Mouse (Mus musculus) ES-E14 (cell line): ENCODE results near the gene Ect2l. TPM values are rescaled to one million over a fixed set of nuclear protein-coding genes. Genes with fewer than 3 reads are reported as not detected.

Experiments used
- DNase-seq: peaks from one replicate; pipeline ENCODE4 v3.0.0-alpha.2; 2013; ENCODE audit warnings: low read depth, low spot score
- H3K27ac ChIP-seq: 2 replicates; pipeline ENCODE4 v1.5.1; 2012; ENCODE audit warnings: low read depth, mild to moderate bottlenecking, low read length, moderate library complexity, mixed read lengths; ENCODE audit not compliant: poor library complexity, insufficient read depth, severe bottlenecking
- H3K36me3 ChIP-seq: 2 replicates; pipeline ENCODE4 v1.6.1; 2012; ENCODE audit warnings: mild to moderate bottlenecking, low read length, moderate library complexity, mixed read lengths; ENCODE audit not compliant: control insufficient read depth, poor library complexity, insufficient read depth, severe bottlenecking
- H3K4me1 ChIP-seq, 2 experiments: fragments of 150-350 bp in 1 of 2; sonication (generic) in 1 of 2; 2 replicates each; pipeline ENCODE4 v1.6.1; 2012; ENCODE audit warnings: low read length in 2 of 2, mild to moderate bottlenecking in 1 of 2, mixed read lengths in 1 of 2; ENCODE audit not compliant: control insufficient read depth in 2 of 2, insufficient read depth in 2 of 2, poor library complexity in 1 of 2
- H3K4me3 ChIP-seq, 2 experiments: fragments of 150-350 bp in 1 of 2; sonication (generic) in 1 of 2; 2 replicates each; pipeline ENCODE4 v1.5.1; 2012; ENCODE audit warnings: low read length in 2 of 2, low read depth in 1 of 2, mild to moderate bottlenecking in 1 of 2, mixed read lengths in 1 of 2; ENCODE audit not compliant: insufficient read depth in 1 of 2, poor library complexity in 1 of 2, severe bottlenecking in 1 of 2
- H3K9ac ChIP-seq: 2 replicates; pipeline ENCODE4 v1.6.1; 2012; ENCODE audit warnings: low read depth, mild to moderate bottlenecking, low read length, mixed read lengths; ENCODE audit not compliant: poor library complexity, insufficient read depth, severe bottlenecking
- H3K9me3 ChIP-seq: fragments of 150-350 bp; sonication (generic); 2 replicates; pipeline ENCODE4 v1.6.1; 2012; ENCODE audit warnings: low read depth, mild to moderate bottlenecking, low read length; ENCODE audit not compliant: control insufficient read depth, insufficient read depth
- CHD2 ChIP-seq: IDR thresholded peaks from 2 replicates; pipeline ENCODE4 v1.6.1; 2014; ENCODE audit warnings: mild to moderate bottlenecking, low read depth, low read length, inconsistent platforms
- HCFC1 ChIP-seq: IDR thresholded peaks from 2 replicates; pipeline ENCODE4 v1.6.1; 2012; ENCODE audit warnings: low read length, inconsistent platforms, borderline replicate concordance; ENCODE audit not compliant: insufficient read depth
- MAFK ChIP-seq: IDR thresholded peaks from 2 replicates; pipeline ENCODE4 v1.6.1; 2014; ENCODE audit warnings: mild to moderate bottlenecking, low read depth, low read length, inconsistent platforms; ENCODE audit not compliant: insufficient read depth
- ZC3H11A ChIP-seq: IDR thresholded peaks from 2 replicates; pipeline ENCODE4 v1.6.1; 2012; ENCODE audit warnings: low read depth, mild to moderate bottlenecking, inconsistent platforms, low read length, borderline replicate concordance
- ZNF384 ChIP-seq: IDR thresholded peaks from 2 replicates; pipeline ENCODE4 v1.6.1; 2012; ENCODE audit warnings: low read depth, low read length, inconsistent platforms
- in situ Hi-C, 2 experiments: fragments of 600-800 bp; cut with MboI; formaldehyde crosslinking; loops; one replicate each; pipeline ENCODE4 v1.15.1; 2025; ENCODE audit warnings: low sequenced_read_pairs in 2 of 2, inconsistent platforms in 1 of 2; ENCODE audit not compliant: unreplicated experiment in 2 of 2
- total RNA-seq: library from RNA; depleted of rRNA; stranded (reverse); fragments of 300-350 nt; gene quantifications from 2 replicates; pipeline ENCODE4 v1.2.3, GENCODE M21; 2012

Gene Ect2l
- total RNA-seq, 1 experiment: not detected

DNA sequence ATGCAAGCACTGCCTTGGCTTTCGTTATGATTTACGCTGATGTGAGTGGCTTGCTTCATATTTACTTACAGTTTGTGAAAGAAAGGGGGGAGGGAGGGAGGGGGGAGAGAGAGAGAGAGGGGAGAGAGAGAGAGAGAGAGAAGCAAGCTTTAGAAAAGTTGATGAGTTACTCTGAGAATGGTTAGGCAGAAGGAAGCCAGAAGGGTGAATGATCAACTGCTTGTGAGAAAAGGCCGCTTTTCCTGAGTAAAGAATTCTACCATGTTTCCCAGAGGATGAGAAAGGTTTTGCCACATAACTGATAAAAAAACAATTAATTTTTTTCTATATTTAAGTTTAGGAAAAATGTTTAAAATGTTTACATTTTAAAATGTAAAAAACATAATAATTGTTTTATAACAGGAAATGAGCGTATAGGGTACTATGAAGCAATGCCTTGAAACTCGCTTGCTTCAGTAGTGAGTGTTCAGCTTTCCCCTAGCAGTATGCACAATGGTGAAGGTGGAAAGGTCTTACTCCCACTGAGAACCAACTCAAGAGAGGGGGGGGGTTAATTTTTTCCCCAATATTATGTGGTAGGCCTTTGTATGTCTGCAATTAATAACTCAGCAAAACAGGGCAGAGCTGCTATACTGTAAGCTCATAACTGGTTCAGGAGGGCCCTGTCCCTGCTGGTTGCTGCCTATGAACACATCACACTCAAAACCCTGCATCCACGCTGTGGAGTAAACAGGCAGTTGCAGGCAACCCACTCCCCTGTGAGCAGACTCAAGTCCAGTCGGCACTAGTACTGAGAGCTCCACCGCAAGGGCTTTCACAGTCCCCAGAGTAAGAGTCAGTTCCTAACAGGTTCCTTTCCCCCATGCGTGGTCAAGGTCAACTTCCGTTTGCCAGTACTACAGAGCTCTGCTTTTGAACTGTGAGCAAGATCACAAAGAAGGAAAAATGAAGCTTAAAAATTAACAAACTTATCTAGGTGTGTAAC, 78.7 kb downstream of the Ect2l start:
- no peak overlapping the region for H3K9ac ChIP-seq
- no peak overlapping the region for H3K4me3 ChIP-seq
- H3K36me3 ChIP-seq: no peaks in the 10 kb centered on the region
- H3K4me1 ChIP-seq: peaks cover 0 to 2% of the 10 kb centered on the region in 2 experiments; a peak in 1 of 4 replicates
- in situ Hi-C loops: no loop called here
- no peak for DNase-seq
- H3K9me3 ChIP-seq: no peaks in the 10 kb centered on the region
- H3K27ac ChIP-seq: no peak overlapping the region
- TF ChIP-seq ZNF384: no peak
- TF ChIP-seq CHD2: no peak
- no peak for TF ChIP-seq HCFC1
- TF ChIP-seq MAFK: no peak
- no peak for TF ChIP-seq ZC3H11A

DNA sequence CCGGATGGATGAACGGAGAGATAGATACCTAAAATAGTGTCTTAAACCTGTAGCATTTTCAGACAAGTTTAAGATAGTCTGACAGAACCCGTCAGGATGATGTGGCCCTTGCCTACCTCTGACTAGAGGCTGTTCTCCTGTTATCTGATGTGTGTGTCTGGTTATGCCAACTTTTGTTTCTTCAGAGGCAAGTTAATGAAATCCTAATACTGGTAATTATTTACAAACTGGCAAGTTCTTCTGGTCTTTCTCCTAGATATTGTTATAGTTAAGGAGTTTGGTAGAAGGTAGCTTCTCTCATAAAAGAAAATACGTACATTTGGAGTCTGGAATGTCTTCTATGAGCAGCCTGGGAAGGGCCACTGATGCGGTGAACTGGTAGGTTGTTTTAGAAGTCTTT, 80.4 kb downstream of the Ect2l start:
- Histone ChIP-seq H3K36me3 (no peaks in the 10 kb centered on the region; the same call in 1 of the 2 replicates), H3K27ac (no peak overlapping the region), H3K4me1 (peaks cover 0 to 2% of the 10 kb centered on the region in 2 experiments; a peak in 1 of 4 replicates), H3K9me3 (no peaks in the 10 kb centered on the region), H3K4me3 (no peak overlapping the region), H3K9ac (no peak overlapping the region)
- no peak for TF ChIP-seq CHD2
- no peak for TF ChIP-seq HCFC1
- in situ Hi-C loops: no loop called here
- no peak for DNase-seq

DNA sequence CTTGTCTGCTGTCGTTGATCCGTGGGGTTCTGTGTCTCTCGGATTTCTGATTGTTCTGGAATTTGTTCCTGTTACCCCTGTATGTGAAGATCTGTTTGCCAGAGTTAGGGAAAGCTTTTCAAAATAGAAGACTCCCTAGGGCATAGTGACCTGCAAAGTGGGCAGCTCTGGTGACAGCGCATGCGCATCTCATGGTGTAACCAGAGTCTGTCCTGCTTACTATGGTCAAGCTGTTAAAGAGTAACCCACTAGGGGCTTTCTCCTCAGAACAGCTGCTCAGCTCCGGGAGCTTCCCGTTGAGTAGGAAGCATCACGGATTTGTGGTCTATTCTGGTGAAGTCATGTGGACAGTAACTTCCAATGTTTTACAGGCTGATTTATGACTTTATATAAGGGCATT, 92.4 kb downstream of the Ect2l start:
- DNase-seq: no peak
- no peak overlapping the region for H3K9ac ChIP-seq
- H3K36me3 ChIP-seq: peaks cover 16% of the 10 kb centered on the region
- no peaks in the 10 kb centered on the region for H3K9me3 ChIP-seq
- H3K4me3 ChIP-seq: no peak overlapping the region
- H3K4me1 ChIP-seq: 0 out of 4 replicates have a peak, but pooled peaks cover 0 to 2% of the 10 kb centered on the region in 2 experiments
- no peak overlapping the region for H3K27ac ChIP-seq
- in situ Hi-C loops: no loop called here
- TF ChIP-seq MAFK (no peak), ZNF384 (no peak), CHD2 (no peak), ZC3H11A (no peak), HCFC1 (no peak)

DNA sequence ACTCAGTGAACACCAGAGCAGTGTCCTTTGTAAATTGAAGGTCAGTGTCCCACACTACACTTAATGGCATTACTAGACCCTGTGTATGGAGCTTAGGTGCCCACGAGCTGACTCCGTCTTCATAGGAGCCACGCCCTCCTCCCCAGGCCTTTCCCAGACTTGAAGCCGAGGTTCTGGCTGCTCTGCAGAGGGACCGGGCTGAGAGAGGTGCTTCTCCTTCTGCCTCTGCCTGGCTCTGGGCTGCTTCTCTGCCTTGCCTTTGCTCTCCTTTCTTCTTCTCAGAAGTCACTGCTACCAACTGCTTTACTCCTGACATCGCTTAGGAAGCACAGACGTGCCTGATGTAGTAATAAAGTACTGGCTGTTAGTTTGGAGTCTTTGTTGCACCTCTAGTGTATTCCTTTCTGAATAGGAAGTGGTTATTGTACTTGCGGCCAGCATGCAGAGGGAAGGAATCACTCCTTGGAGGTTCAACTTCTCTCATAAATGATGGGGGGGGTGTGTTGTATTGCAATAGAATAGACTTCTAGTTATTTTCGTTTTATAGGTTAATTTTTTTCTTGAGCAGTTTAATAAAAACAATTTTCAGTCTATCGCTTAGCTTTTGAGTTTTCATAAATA, 97.1 kb downstream of the Ect2l start:
- in situ Hi-C loops: no loop called here
- H3K4me1 ChIP-seq: 0 out of 4 replicates have a peak, but pooled peaks cover 0 to 2% of the 10 kb centered on the region in 2 experiments
- H3K9me3 ChIP-seq: no peaks in the 10 kb centered on the region
- no peak overlapping the region for H3K4me3 ChIP-seq
- peaks cover 2% of the 10 kb centered on the region; the same call in 1 of the 2 replicates for H3K36me3 ChIP-seq
- no peak for DNase-seq
- H3K9ac ChIP-seq: no peak overlapping the region
- TF ChIP-seq ZC3H11A (no peak), HCFC1 (no peak), MAFK (no peak), ZNF384 (no peak), CHD2 (no peak)
- no peak overlapping the region for H3K27ac ChIP-seq
